Mouse (Mus musculus): Measurements from ENCODE around the gene Stac2. TPM values are rescaled to one million over a fixed set of nuclear protein-coding genes. Genes with fewer than 3 reads are reported as not detected.
A peak's percentile ranks its signal among the peaks of the same experiment; 100 is the strongest.

The Stac2 gene
- polyA plus RNA-seq, 1 experiment: not detected

GRCm38 (mm10) chr11:98027785-98028184 is 25.5 kb downstream of the Stac2 start:
- 22% methylated on average over 7 of the region's 7 CpGs for WGBS
- H3K4me1 ChIP-seq (ENCODE audit: control insufficient read depth, insufficient read depth, low read length): peaks cover 10% of the 10 kb centered on the region
- TF ChIP-seq POLR2A (IDR thresholded peaks at IDR 0.05; ENCODE audit: insufficient read depth, low read depth, low read length): no peak
- TF ChIP-seq CTCF (IDR thresholded peaks at IDR 0.05; ENCODE audit: insufficient read depth, low read depth, low read length): no peak
- peak overlapping the region; percentile 88 for H3K4me3 ChIP-seq (ENCODE audit: insufficient read depth, low read depth, low read length)
- H3K27ac ChIP-seq (ENCODE audit: insufficient read depth, low read depth, low read length): no peak overlapping the region

GRCm38 (mm10) chr11:98027297-98027688 is 26.0 kb downstream of the Stac2 start:
- peak overlapping the region; percentile 82 for H3K27ac ChIP-seq (ENCODE audit: insufficient read depth, low read depth, low read length)
- no peak for TF ChIP-seq POLR2A (IDR thresholded peaks at IDR 0.05; ENCODE audit: insufficient read depth, low read depth, low read length)
- TF ChIP-seq CTCF (IDR thresholded peaks at IDR 0.05; ENCODE audit: insufficient read depth, low read depth, low read length): no peak
- peaks cover 11% of the 10 kb centered on the region for H3K4me1 ChIP-seq (ENCODE audit: control insufficient read depth, insufficient read depth, low read length)
- peak overlapping the region; percentile 88 for H3K4me3 ChIP-seq (ENCODE audit: insufficient read depth, low read depth, low read length)
- WGBS: under 1% methylated on average over 18 of the region's 18 CpGs

GRCm38 (mm10) chr11:98026570-98027296 is 26.5 kb downstream of the Stac2 start, which contains the start of gene Rpl19:
Gene Rpl19 (plus strand): TSS chr11:98026710.
- peak within 1 kb of the TSS; percentile 82 for H3K27ac ChIP-seq (ENCODE audit: insufficient read depth, low read depth, low read length)
- TF ChIP-seq CTCF (IDR thresholded peaks at IDR 0.05; ENCODE audit: insufficient read depth, low read depth, low read length): no peak
- peak; percentile 71 for TF ChIP-seq POLR2A (IDR thresholded peaks at IDR 0.05; ENCODE audit: insufficient read depth, low read depth, low read length)
- under 1% methylated on average over 69 of the region's 69 CpGs for WGBS
- H3K4me1 ChIP-seq (ENCODE audit: control insufficient read depth, insufficient read depth, low read length): peaks cover 11% of the 10 kb centered on the region
- H3K4me3 ChIP-seq (ENCODE audit: insufficient read depth, low read depth, low read length): peak within 1 kb of the TSS; percentile 88

- Histone ChIP-seq H3K27ac (ENCODE audit: insufficient read depth, low read depth, low read length) (peak overlapping the region; percentile 77), H3K4me3 (ENCODE audit: insufficient read depth, low read depth, low read length) (peak overlapping the region; percentile 88), H3K4me1 (ENCODE audit: control insufficient read depth, insufficient read depth, low read length) (peaks cover 16% of the 10 kb centered on the region)
- TF ChIP-seq CTCF (IDR thresholded peaks at IDR 0.05; ENCODE audit: insufficient read depth, low read depth, low read length) (no peak), POLR2A (IDR thresholded peaks at IDR 0.05; ENCODE audit: insufficient read depth, low read depth, low read length) (no peak)
- 3% methylated on average over 15 of the region's 15 CpGs for WGBS
These were observed 27.1 kb downstream of the Stac2 start for GRCm38 (mm10) chr11:98026248-98026569.

- TF ChIP-seq CTCF (IDR thresholded peaks at IDR 0.05; ENCODE audit: insufficient read depth, low read depth, low read length) (no peak), POLR2A (IDR thresholded peaks at IDR 0.05; ENCODE audit: insufficient read depth, low read depth, low read length) (no peak)
- 94% methylated on average over 3 of the region's 3 CpGs for WGBS
- Histone ChIP-seq H3K4me1 (ENCODE audit: control insufficient read depth, insufficient read depth, low read length) (peaks cover 29% of the 10 kb centered on the region), H3K4me3 (ENCODE audit: insufficient read depth, low read depth, low read length) (no peak overlapping the region), H3K27ac (ENCODE audit: insufficient read depth, low read depth, low read length) (no peak overlapping the region)
These were observed 28.7 kb downstream of the Stac2 start for GRCm38 (mm10) chr11:98024516-98024915.

GRCm38 (mm10) chr11:98022555-98023371 is 30.5 kb downstream of the Stac2 start, which contains the start of gene Cacnb1:
Gene Cacnb1 (minus strand): TSS chr11:98023034.
- Histone ChIP-seq H3K4me1 (ENCODE audit: control insufficient read depth, insufficient read depth, low read length) (peaks cover 41% of the 10 kb centered on the region), H3K27ac (ENCODE audit: insufficient read depth, low read depth, low read length) (peak within 1 kb of the TSS; percentile 96), H3K4me3 (ENCODE audit: insufficient read depth, low read depth, low read length) (peak within 1 kb of the TSS; percentile 94)
- under 1% methylated on average over 46 of the region's 52 CpGs for WGBS
- TF ChIP-seq POLR2A (IDR thresholded peaks at IDR 0.05; ENCODE audit: insufficient read depth, low read depth, low read length) (peak; percentile 65; the same call in 1 of the 2 replicates), CTCF (IDR thresholded peaks at IDR 0.05; ENCODE audit: insufficient read depth, low read depth, low read length) (no peak)

- TF ChIP-seq CTCF (IDR thresholded peaks at IDR 0.05; ENCODE audit: insufficient read depth, low read depth, low read length) (no peak), POLR2A (IDR thresholded peaks at IDR 0.05; ENCODE audit: insufficient read depth, low read depth, low read length) (no peak)
- WGBS: under 1% methylated on average over 23 of the region's 23 CpGs
- peak overlapping the region; percentile 94 for H3K4me3 ChIP-seq (ENCODE audit: insufficient read depth, low read depth, low read length)
- H3K27ac ChIP-seq (ENCODE audit: insufficient read depth, low read depth, low read length): peak overlapping the region; percentile 96
- peaks cover 45% of the 10 kb centered on the region for H3K4me1 ChIP-seq (ENCODE audit: control insufficient read depth, insufficient read depth, low read length)
These were observed 31.1 kb downstream of the Stac2 start for GRCm38 (mm10) chr11:98022253-98022554.

GRCm38 (mm10) chr11:98021565-98022252 is 31.6 kb downstream of the Stac2 start:
- TF ChIP-seq POLR2A (IDR thresholded peaks at IDR 0.05; ENCODE audit: insufficient read depth, low read depth, low read length) (no peak), CTCF (IDR thresholded peaks at IDR 0.05; ENCODE audit: insufficient read depth, low read depth, low read length) (no peak)

More at GRCm38 (mm10) chr11:98021565-98022252, 31.6 kb downstream of the Stac2 start:
- H3K27ac ChIP-seq (ENCODE audit: insufficient read depth, low read depth, low read length): peak overlapping the region; percentile 96
- peak overlapping the region; percentile 94 for H3K4me3 ChIP-seq (ENCODE audit: insufficient read depth, low read depth, low read length)
- 4% methylated on average over 34 of the region's 34 CpGs for WGBS
- H3K4me1 ChIP-seq (ENCODE audit: control insufficient read depth, insufficient read depth, low read length): peaks cover 50% of the 10 kb centered on the region

Data from olfactory bulb, adult 2 months (tissue).